Mouse (Mus musculus): ENCODE measurements around the gene Sox15. TPM values are rescaled to one million over a fixed set of nuclear protein-coding genes. Genes with fewer than 3 reads are reported as not detected.

Sox15 gene
- polyA plus RNA-seq, 1 experiment from 2014 or later = not detected

DNA sequence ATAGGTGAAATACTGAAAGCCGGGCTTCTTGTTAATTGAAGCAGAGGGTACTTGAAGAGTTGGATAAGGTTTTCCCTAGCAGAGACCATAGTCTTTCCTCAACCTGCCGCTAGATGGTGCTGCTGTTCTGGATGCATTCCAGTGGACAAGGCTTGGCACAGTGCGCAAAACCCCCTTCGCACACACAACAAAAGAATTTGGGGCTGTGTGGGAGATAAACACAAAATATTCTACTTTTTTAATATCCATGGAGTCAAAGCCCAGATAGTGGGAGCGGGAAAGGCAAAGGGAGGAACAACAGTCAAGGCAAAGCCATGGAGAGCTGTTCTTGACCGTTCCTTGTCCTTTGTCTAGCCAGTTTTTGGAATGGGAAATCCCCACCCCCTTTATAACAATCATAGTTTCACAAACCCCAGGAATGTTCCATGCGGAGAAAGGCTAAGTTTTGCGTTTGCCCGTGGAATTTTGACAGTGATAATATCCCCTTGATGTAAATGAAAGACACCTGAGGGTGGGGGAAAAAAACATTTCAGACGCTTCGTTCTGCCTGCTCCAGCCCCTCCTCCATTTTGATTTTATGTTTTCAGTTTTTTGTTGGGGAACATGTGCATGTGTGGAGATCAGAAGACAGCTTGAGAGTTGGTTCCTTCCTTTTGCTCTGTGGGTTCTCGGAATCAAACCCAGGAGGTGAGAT, 27.9 kb downstream of the Sox15 start:
- no peak for ATAC-seq (ENCODE audit: insufficient number of reproducible peaks, insufficient read depth, low FRiP score, low TSS enrichment)
- H3K4me3 ChIP-seq = peak overlapping the region; percentile 12; the same call in 1 of the 2 replicates
- peak overlapping the region; percentile 27; the same call in 1 of the 2 replicates for H3K9ac ChIP-seq
- H3K27ac ChIP-seq = peak overlapping the region; percentile 97
- peaks cover 32% of the 10 kb centered on the region for H3K4me1 ChIP-seq
- H3K36me3 ChIP-seq = peaks cover 18% of the 10 kb centered on the region
- no peaks in the 10 kb centered on the region for H3K9me3 ChIP-seq
- H3K27me3 ChIP-seq = no peaks in the 10 kb centered on the region
- 9% methylated on average over 12 of the region's 12 CpGs for WGBS
- H3K4me2 ChIP-seq (replicated peaks) = peak overlapping the region; percentile 93

- H3K9me3 ChIP-seq = no peaks in the 10 kb centered on the region
- H3K27me3 ChIP-seq = no peaks in the 10 kb centered on the region
- ATAC-seq (ENCODE audit: insufficient number of reproducible peaks, insufficient read depth, low FRiP score, low TSS enrichment) = no peak
- H3K4me2 ChIP-seq (replicated peaks) = no peak overlapping the region
- 74% methylated on average over 7 of the region's 7 CpGs for WGBS
- peaks cover 12% of the 10 kb centered on the region for H3K36me3 ChIP-seq
- H3K27ac ChIP-seq = peak overlapping the region; percentile 97
- H3K9ac ChIP-seq = 0 out of 2 replicates have a peak overlapping the region, but pooled peaks have one; percentile 27
- H3K4me3 ChIP-seq = no peak overlapping the region
- peaks cover 32% of the 10 kb centered on the region for H3K4me1 ChIP-seq
Measured at GRCm38 (mm10) chr11:69683576-69683975, 28.5 kb downstream of the Sox15 start.

DNA sequence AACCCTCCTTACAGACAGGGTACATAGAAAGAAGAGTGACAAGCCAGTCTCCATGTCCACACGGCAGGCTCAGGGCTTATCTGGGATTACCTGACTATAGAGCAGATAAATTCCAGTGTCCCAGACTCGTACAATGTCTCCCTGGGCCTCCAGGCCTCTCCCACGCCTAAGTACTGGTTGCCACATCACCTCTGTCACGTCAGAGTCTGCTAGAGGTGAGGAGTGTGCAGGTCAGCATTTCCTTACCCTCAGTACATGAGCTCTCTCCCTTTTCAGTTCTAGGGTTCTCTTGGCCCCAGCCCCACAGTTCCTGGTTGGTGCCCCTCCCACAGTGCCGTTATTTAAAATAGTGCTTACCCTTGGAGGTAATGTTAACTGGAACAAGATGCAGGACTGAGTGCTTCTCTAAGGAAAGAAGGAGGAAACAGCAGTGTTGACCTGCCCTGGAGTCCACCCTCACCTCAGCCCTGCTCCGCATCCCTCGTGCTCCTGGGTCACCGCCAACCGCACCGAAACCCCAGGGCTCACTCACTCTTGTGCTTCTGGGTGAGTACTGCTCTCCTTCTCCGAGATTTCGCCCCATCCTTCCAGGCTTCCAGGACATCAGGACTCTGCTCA, 29.1 kb downstream of the Sox15 start:
- Histone ChIP-seq H3K27ac (no peak overlapping the region; the same call in 1 of the 2 replicates), H3K4me2 (replicated peaks) (no peak overlapping the region), H3K27me3 (no peaks in the 10 kb centered on the region), H3K4me3 (no peak overlapping the region), H3K4me1 (peaks cover 31% of the 10 kb centered on the region), H3K9ac (no peak overlapping the region), H3K36me3 (peaks cover 8% of the 10 kb centered on the region), H3K9me3 (no peaks in the 10 kb centered on the region)
- ATAC-seq (ENCODE audit: insufficient number of reproducible peaks, insufficient read depth, low FRiP score, low TSS enrichment) = no peak
- 74% methylated on average over 12 of the region's 12 CpGs for WGBS

GRCm38 (mm10) chr11:69684936-69685335, 29.8 kb downstream of the Sox15 start:
- Histone ChIP-seq H3K36me3 (peaks cover 4% of the 10 kb centered on the region), H3K27ac (no peak overlapping the region), H3K9ac (no peak overlapping the region), H3K4me2 (replicated peaks) (no peak overlapping the region), H3K4me1 (peaks cover 26% of the 10 kb centered on the region), H3K27me3 (no peaks in the 10 kb centered on the region), H3K4me3 (no peak overlapping the region), H3K9me3 (no peaks in the 10 kb centered on the region)
- ATAC-seq (ENCODE audit: insufficient number of reproducible peaks, insufficient read depth, low FRiP score, low TSS enrichment) = no peak
- 81% methylated on average over 6 of the region's 6 CpGs for WGBS

GRCm38 (mm10) chr11:69685526-69686148, 30.5 kb downstream of the Sox15 start, which contains the start of gene Tnfsf13:
Tnfsf13 (minus strand) TSS chr11:69685784.
- Histone ChIP-seq H3K9ac (0 out of 2 replicates have a peak within 1 kb of the TSS, but pooled peaks have one; percentile 15), H3K9me3 (no peaks in the 10 kb centered on the region), H3K4me3 (no peak within 1 kb of the TSS), H3K4me2 (replicated peaks) (no peak within 1 kb of the TSS), H3K27ac (peak within 1 kb of the TSS; percentile 54; the same call in 1 of the 2 replicates), H3K4me1 (peaks cover 19% of the 10 kb centered on the region), H3K36me3 (no peaks in the 10 kb centered on the region), H3K27me3 (no peaks in the 10 kb centered on the region)
- WGBS = 73% methylated on average over 10 of the region's 10 CpGs
- no peak for ATAC-seq (ENCODE audit: insufficient number of reproducible peaks, insufficient read depth, low FRiP score, low TSS enrichment)

GRCm38 (mm10) chr11:69686377-69686776, 31.3 kb downstream of the Sox15 start:
- Histone ChIP-seq H3K4me1 (peaks cover 15% of the 10 kb centered on the region), H3K36me3 (no peaks in the 10 kb centered on the region), H3K4me2 (replicated peaks) (no peak overlapping the region), H3K9ac (0 out of 2 replicates have a peak overlapping the region, but pooled peaks have one; percentile 15), H3K27me3 (no peaks in the 10 kb centered on the region), H3K4me3 (no peak overlapping the region), H3K27ac (no peak overlapping the region), H3K9me3 (no peaks in the 10 kb centered on the region)
- no peak for ATAC-seq (ENCODE audit: insufficient number of reproducible peaks, insufficient read depth, low FRiP score, low TSS enrichment)
- 16% methylated on average over 4 of the region's 4 CpGs for WGBS

DNA sequence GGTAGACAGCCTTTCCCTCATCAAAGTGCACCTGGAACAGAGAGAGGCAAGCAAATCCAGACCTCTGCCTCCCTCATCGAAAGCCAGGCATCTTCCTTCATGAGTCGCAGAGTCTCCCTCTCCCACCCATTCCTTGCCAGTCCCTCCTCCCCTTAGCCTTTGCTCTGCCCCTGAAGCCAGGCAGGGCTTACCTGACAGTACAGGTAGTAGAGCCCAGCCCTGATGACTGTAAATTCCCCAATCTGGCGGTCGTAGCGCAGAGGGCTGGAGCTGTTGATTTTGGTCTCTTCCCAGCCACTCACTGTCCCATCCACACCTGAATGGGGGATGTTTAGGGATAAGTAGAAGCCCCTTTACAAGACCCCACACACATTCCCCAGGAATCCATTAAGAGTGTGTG, 31.9 kb downstream of the Sox15 start:
- Histone ChIP-seq H3K4me2 (replicated peaks) (no peak overlapping the region), H3K27me3 (no peaks in the 10 kb centered on the region), H3K27ac (0 out of 2 replicates have a peak overlapping the region, but pooled peaks have one; percentile 54), H3K4me1 (peaks cover 15% of the 10 kb centered on the region), H3K9me3 (no peaks in the 10 kb centered on the region), H3K4me3 (no peak overlapping the region), H3K36me3 (no peaks in the 10 kb centered on the region), H3K9ac (peak overlapping the region; percentile 15; the same call in 1 of the 2 replicates)
- ATAC-seq (ENCODE audit: insufficient number of reproducible peaks, insufficient read depth, low FRiP score, low TSS enrichment) = no peak
- 51% methylated on average over 5 of the region's 5 CpGs for WGBS

DNA sequence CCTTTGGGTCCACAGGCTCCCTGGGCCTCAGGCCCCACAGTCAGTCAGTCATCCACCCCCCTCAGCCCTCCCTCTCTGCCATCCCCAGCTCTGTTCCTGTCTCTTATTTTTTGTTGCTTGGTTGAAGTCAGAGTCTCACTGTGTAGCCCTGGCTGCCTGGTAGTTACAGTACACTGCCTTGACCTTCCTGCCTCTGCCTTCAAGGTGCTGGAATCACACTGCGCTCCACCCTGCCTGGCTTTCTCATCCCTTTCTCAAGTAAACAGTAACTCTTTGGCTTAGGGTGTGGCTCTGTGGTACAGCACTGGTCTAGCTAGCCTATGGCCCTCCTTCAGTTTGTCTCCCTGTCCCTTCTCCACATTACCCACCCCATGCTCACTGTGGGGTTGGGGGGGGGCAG, 34.8 kb downstream of the Sox15 start:
- H3K4me2 ChIP-seq (replicated peaks) = no peak overlapping the region
- no peak overlapping the region for H3K4me3 ChIP-seq
- WGBS = 100% methylated on average over 1 of the region's 1 CpGs
- H3K27me3 ChIP-seq = no peaks in the 10 kb centered on the region
- H3K4me1 ChIP-seq = peaks cover 8% of the 10 kb centered on the region
- peak overlapping the region; percentile 1; the same call in 1 of the 2 replicates for H3K9ac ChIP-seq
- no peaks in the 10 kb centered on the region for H3K36me3 ChIP-seq
- H3K9me3 ChIP-seq = no peaks in the 10 kb centered on the region
- no peak overlapping the region for H3K27ac ChIP-seq
- no peak for ATAC-seq (ENCODE audit: insufficient number of reproducible peaks, insufficient read depth, low FRiP score, low TSS enrichment)

- H3K9me3 ChIP-seq = no peaks in the 10 kb centered on the region
- no peak overlapping the region for H3K4me2 ChIP-seq (replicated peaks)
- WGBS = 75% methylated on average over 9 of the region's 9 CpGs
- ATAC-seq (ENCODE audit: insufficient number of reproducible peaks, insufficient read depth, low FRiP score, low TSS enrichment) = no peak
- H3K4me3 ChIP-seq = no peak overlapping the region
- H3K27ac ChIP-seq = no peak overlapping the region
- H3K27me3 ChIP-seq = no peaks in the 10 kb centered on the region
- H3K9ac ChIP-seq = no peak overlapping the region
- peaks cover 12% of the 10 kb centered on the region for H3K4me1 ChIP-seq
- no peaks in the 10 kb centered on the region for H3K36me3 ChIP-seq
Measured at GRCm38 (mm10) chr11:69692196-69692811, 37.2 kb downstream of the Sox15 start.

- no peak for ATAC-seq (ENCODE audit: insufficient number of reproducible peaks, insufficient read depth, low FRiP score, low TSS enrichment)
Measured at GRCm38 (mm10) chr11:69692863-69693262, 37.7 kb downstream of the Sox15 start.

GRCm38 (mm10) chr11:69693421-69693965, 38.4 kb downstream of the Sox15 start:
- Histone ChIP-seq H3K27me3 (no peaks in the 10 kb centered on the region), H3K4me3 (no peak overlapping the region), H3K9ac (no peak overlapping the region), H3K4me1 (peaks cover 12% of the 10 kb centered on the region), H3K27ac (no peak overlapping the region), H3K36me3 (no peaks in the 10 kb centered on the region), H3K4me2 (replicated peaks) (no peak overlapping the region), H3K9me3 (no peaks in the 10 kb centered on the region)
- WGBS = 63% methylated on average over 11 of the region's 11 CpGs
- ATAC-seq (ENCODE audit: insufficient number of reproducible peaks, insufficient read depth, low FRiP score, low TSS enrichment) = no peak

More at GRCm38 (mm10) chr11:69692863-69693262, 37.7 kb downstream of the Sox15 start:
- WGBS = 88% methylated on average over 6 of the region's 6 CpGs
- Histone ChIP-seq H3K36me3 (no peaks in the 10 kb centered on the region), H3K4me1 (peaks cover 12% of the 10 kb centered on the region), H3K4me2 (replicated peaks) (no peak overlapping the region), H3K4me3 (no peak overlapping the region), H3K9ac (no peak overlapping the region), H3K9me3 (no peaks in the 10 kb centered on the region), H3K27me3 (no peaks in the 10 kb centered on the region), H3K27ac (no peak overlapping the region)
